Mouse (Mus musculus) heart, embryonic 15.5 days (tissue): Measurements from ENCODE around the gene Nsmce3. TPM values are rescaled to one million over a fixed set of nuclear protein-coding genes. Genes with fewer than 3 reads are reported as not detected.

Experiments used
- ATAC-seq: fragments of 200-750 bp; cut with Nextera tagmentation; replicated peaks from 2 replicates; pipeline ENCODE4 v1.8.0; 2017; ENCODE audit warnings: low read depth, moderate TSS enrichment; ENCODE audit not compliant: insufficient number of reproducible peaks, insufficient read depth, low FRiP score
- H3K27ac ChIP-seq: fragments of 300-500 bp; sonication (generic); 2 replicates; pipeline ENCODE4 v1.5.1; 2015; ENCODE audit warnings: mild to moderate bottlenecking, inconsistent platforms
- H3K27me3 ChIP-seq: fragments of 300-500 bp; sonication (generic); 2 replicates; pipeline ENCODE4 v1.6.1; 2015; ENCODE audit warnings: inconsistent platforms
- H3K36me3 ChIP-seq: fragments of 300-500 bp; sonication (generic); 2 replicates; pipeline ENCODE4 v1.6.1; 2015; ENCODE audit warnings: mild to moderate bottlenecking, inconsistent platforms
- H3K4me1 ChIP-seq: fragments of 300-500 bp; sonication (generic); replicated peaks from 2 replicates; pipeline ENCODE4 v1.6.1; 2015; ENCODE audit warnings: inconsistent platforms
- H3K4me2 ChIP-seq: fragments of 300-500 bp; sonication (generic); 2 replicates; pipeline ENCODE4 v1.6.1; 2015; ENCODE audit warnings: inconsistent platforms, mild to moderate bottlenecking, moderate library complexity
- H3K4me3 ChIP-seq: fragments of 300-500 bp; sonication (generic); 2 replicates; pipeline ENCODE4 v1.5.1; 2015; ENCODE audit warnings: mild to moderate bottlenecking, inconsistent platforms
- H3K9ac ChIP-seq: fragments of 300-500 bp; sonication (generic); 2 replicates; pipeline ENCODE4 v1.6.1; 2015; ENCODE audit warnings: mild to moderate bottlenecking, inconsistent platforms
- H3K9me3 ChIP-seq: fragments of 300-500 bp; sonication (generic); replicated peaks from 2 replicates; pipeline ENCODE4 v1.6.1; 2016; ENCODE audit warnings: inconsistent platforms
- WGBS: fragments of 180-500 bp; shearing (Covaris S2); methylation state at CpG from one replicate; pipeline ENCODE4 v1.1.7; 2015; ENCODE audit warnings: mixed read lengths; 5-methylcytosine and 5-hydroxymethylcytosine counted together
- polyA plus RNA-seq: library from polyadenylated mRNA; unstranded; fragments of >200 nt; fragmentation: Nextera tagmentation; extraction: Ambion mirVana; gene quantifications from 2 replicates; pipeline ENCODE4 v1.2.1, GENCODE M21; 2015

The Nsmce3 gene
- polyA plus RNA-seq = 7.4 and 8.3 TPM in 2 replicates

DNA sequence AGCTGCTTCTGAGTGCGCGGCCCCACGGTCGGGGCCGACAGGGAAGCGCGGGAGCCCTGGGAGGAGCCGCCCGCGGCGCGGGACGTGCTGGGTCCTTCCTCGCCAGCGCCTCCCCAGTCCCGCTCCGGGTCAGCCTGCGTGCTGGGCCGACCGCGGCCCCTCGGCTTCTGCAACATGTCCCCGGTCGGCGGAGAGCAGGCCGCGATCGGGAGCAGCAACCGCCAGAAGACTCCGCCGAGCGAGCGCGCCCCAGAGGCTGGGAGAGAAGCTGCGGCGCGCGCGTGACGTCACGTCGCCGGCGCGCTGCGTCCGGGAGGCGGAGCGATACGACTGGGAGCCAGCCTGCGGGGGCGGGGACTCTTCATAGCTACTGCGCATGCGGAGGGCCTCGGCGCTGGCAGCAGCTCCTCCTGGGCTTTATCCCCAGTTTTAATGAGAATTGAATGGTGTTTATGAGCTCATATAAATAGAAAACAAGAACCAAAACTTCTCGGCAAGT, at the start of gene Nsmce3:
Nsmce3 (minus strand) TSS at position 255 of the 499 bp plus-strand sequence.
- ATAC-seq = peak; percentile 96
- peak within 1 kb of the TSS; percentile 97 for H3K9ac ChIP-seq
- no peaks in the 10 kb centered on the region for H3K9me3 ChIP-seq
- H3K27me3 ChIP-seq = no peaks in the 10 kb centered on the region
- H3K4me2 ChIP-seq = peak within 1 kb of the TSS; percentile 88
- peak within 1 kb of the TSS; percentile 98 for H3K4me3 ChIP-seq
- peaks cover 15% of the 10 kb centered on the region for H3K4me1 ChIP-seq
- peak within 1 kb of the TSS; percentile 96 for H3K27ac ChIP-seq
- under 1% methylated on average over 54 of the region's 57 CpGs for WGBS
- H3K36me3 ChIP-seq = no peaks in the 10 kb centered on the region

DNA sequence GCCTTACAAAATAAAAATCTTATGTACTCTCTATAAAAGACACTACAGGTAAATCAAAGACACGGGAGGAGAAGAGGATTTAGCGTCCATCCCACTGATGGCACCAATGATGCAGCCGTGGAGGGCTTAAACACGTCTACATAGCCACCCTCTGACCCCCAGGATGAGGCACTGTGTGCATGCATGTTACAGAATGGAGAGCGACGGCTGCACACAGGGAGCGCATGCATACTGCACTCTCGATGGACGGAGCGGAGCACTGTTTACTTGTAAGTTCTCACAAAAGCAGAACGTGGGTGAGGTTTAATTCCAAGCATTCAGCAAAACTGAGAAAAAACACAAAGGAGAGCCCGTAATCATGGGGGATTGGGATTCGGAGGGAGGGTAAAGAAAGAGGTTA, 48.4 kb upstream of the Nsmce3 start:
- no peaks in the 10 kb centered on the region for H3K36me3 ChIP-seq
- H3K4me1 ChIP-seq = no peaks in the 10 kb centered on the region
- ATAC-seq = no peak
- H3K9ac ChIP-seq = no peak overlapping the region
- WGBS = 79% methylated on average over 13 of the region's 13 CpGs
- no peaks in the 10 kb centered on the region for H3K27me3 ChIP-seq
- H3K27ac ChIP-seq = no peak overlapping the region
- H3K4me2 ChIP-seq = no peak overlapping the region
- no peaks in the 10 kb centered on the region for H3K9me3 ChIP-seq
- H3K4me3 ChIP-seq = no peak overlapping the region

DNA sequence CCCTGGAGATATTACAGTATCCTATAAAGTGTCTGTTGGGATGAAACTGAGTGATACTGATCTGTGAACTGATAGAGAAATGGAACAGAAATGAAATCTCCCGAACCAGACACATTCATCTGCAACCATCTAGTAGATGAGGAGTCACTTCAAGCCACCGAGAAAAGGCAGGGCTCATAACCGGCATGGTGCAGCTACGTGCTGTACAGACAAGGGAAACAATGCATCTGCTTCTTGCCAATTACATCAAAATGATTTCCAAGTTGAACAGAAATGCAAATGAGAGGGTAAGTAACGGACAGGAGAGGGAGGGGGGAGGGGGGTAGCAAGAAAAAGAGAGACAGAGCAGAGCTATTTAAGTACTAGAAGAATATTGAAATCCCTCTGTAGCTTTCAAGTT, 47.9 kb upstream of the Nsmce3 start:
- H3K4me2 ChIP-seq = no peak overlapping the region
- no peak overlapping the region for H3K9ac ChIP-seq
- no peak for ATAC-seq
- H3K27ac ChIP-seq = no peak overlapping the region
- no peaks in the 10 kb centered on the region for H3K27me3 ChIP-seq
- H3K4me1 ChIP-seq = no peaks in the 10 kb centered on the region
- 82% methylated on average over 5 of the region's 5 CpGs for WGBS
- no peak overlapping the region for H3K4me3 ChIP-seq
- H3K36me3 ChIP-seq = no peaks in the 10 kb centered on the region
- no peaks in the 10 kb centered on the region for H3K9me3 ChIP-seq

DNA sequence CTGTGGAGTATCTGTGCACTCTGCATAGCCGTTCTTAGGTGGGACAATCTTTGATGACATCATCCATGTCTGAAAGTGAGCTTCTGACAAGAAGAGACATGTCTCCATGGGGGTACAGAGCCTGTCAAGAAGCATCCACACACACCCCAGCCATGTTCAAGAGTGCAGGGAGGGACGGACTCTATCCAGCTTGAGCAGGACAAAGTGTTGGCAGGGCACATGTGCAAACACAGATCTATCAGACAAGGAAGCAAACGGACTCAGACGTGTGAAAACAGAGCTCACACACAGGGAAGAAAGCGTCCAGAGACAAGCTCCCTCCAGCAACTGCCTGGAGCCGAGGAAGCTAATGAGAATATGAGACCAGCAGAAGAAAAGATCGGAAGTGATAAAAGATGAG, 43.9 kb upstream of the Nsmce3 start:
- Histone ChIP-seq H3K4me3 (no peak overlapping the region), H3K27ac (no peak overlapping the region), H3K27me3 (no peaks in the 10 kb centered on the region), H3K9ac (no peak overlapping the region), H3K36me3 (no peaks in the 10 kb centered on the region), H3K4me1 (no peaks in the 10 kb centered on the region), H3K9me3 (no peaks in the 10 kb centered on the region), H3K4me2 (no peak overlapping the region)
- 22% methylated on average over 7 of the region's 7 CpGs for WGBS
- ATAC-seq = 0 out of 2 replicates have a peak, but pooled peaks have one; percentile 39

DNA sequence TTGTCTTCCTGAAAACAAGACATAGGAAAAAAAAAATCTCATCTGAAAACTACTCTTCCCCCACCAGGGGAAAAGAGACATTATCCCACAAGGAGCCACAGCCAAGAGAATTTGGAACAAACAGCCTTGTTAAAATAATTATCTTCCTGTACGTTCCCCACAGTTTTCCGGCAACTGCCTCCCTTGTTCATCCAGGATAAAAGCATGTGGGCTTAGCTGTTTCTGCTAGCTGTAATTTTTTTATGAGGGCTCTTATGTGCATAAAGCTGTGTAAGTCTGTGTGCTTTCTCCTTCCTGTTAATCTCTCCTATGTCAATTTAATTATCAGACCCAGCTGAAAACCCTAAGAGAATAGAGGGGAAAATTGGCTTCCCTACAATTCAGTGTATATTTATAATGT, 42.3 kb upstream of the Nsmce3 start:
- Histone ChIP-seq H3K9ac (no peak overlapping the region), H3K4me3 (no peak overlapping the region), H3K4me1 (no peaks in the 10 kb centered on the region), H3K36me3 (no peaks in the 10 kb centered on the region), H3K4me2 (no peak overlapping the region), H3K27ac (no peak overlapping the region), H3K27me3 (no peaks in the 10 kb centered on the region), H3K9me3 (no peaks in the 10 kb centered on the region)
- 56% methylated on average over 2 of the region's 2 CpGs for WGBS
- no peak for ATAC-seq

DNA sequence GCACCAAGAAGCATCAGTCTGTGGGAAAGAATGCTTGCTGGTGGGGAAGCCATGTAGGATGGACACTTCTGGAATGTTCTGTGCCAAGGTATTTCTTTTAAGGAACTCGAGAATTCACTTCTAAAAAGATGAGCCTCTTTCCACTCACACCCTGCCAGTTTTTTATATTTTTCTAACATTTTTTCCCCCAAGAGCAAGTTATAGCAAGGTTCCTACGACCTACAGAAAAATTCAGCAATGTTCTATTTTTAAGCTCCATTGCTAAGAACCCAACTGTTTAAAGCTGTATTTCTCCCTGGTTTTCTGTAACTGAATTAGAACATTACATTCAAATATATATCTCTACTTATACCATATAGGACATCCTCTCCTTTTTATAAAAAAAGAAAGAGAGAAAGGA, 39.1 kb upstream of the Nsmce3 start:
- H3K27ac ChIP-seq = no peak overlapping the region
- H3K9me3 ChIP-seq = no peaks in the 10 kb centered on the region
- H3K36me3 ChIP-seq = no peaks in the 10 kb centered on the region
- WGBS = 63% methylated on average over 2 of the region's 2 CpGs
- no peak overlapping the region for H3K4me2 ChIP-seq
- H3K4me3 ChIP-seq = no peak overlapping the region
- H3K4me1 ChIP-seq = no peaks in the 10 kb centered on the region
- H3K9ac ChIP-seq = no peak overlapping the region
- no peak for ATAC-seq
- no peaks in the 10 kb centered on the region for H3K27me3 ChIP-seq

DNA sequence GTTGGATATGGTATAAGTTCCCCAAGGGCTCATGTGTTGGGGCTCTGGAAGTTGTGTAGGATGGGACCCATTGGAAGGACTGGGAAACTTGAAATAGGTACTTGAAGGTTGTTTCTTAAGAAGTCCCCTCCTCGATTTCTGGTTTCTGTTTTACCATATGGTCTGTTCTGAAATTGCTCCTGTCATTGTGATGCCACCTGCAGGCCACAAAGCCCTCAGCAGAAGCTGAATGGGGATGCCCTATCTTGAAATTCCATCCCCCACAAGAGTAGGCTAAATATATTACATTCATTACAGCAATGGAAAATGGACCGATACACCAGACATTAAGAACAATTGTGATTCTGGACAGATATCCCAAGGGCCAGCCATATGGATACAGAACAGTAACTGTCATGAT, 37.4 kb upstream of the Nsmce3 start:
- Histone ChIP-seq H3K27ac (no peak overlapping the region), H3K4me3 (no peak overlapping the region), H3K36me3 (no peaks in the 10 kb centered on the region), H3K9ac (no peak overlapping the region), H3K4me1 (no peaks in the 10 kb centered on the region), H3K4me2 (no peak overlapping the region), H3K9me3 (no peaks in the 10 kb centered on the region), H3K27me3 (no peaks in the 10 kb centered on the region)
- no peak for ATAC-seq
- WGBS = 68% methylated on average over 2 of the region's 2 CpGs

DNA sequence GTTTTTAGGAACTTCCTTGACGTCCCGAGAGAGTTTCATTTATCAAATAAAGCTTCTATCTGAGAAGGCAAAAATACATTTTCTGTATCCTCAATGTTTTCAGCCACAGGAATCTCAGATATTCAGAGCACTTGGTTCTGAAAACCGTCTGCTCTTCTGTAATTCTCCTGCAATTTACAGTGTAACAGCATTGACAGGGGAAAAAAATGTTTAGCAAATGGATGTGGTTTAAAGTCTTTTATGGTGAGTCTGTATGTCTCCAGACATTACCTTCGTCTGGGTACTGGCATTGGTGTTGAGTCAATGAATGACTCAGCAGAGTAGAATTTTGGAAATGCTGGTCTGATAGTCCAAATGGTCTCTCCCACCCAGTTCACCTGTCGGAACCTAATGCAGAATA, 34.2 kb upstream of the Nsmce3 start:
- no peaks in the 10 kb centered on the region for H3K4me1 ChIP-seq
- H3K9ac ChIP-seq = no peak overlapping the region
- H3K4me2 ChIP-seq = no peak overlapping the region
- H3K27me3 ChIP-seq = no peaks in the 10 kb centered on the region
- H3K36me3 ChIP-seq = no peaks in the 10 kb centered on the region
- H3K9me3 ChIP-seq = no peaks in the 10 kb centered on the region
- no peak for ATAC-seq
- no peak overlapping the region for H3K27ac ChIP-seq
- WGBS = 63% methylated on average over 5 of the region's 5 CpGs
- no peak overlapping the region for H3K4me3 ChIP-seq

DNA sequence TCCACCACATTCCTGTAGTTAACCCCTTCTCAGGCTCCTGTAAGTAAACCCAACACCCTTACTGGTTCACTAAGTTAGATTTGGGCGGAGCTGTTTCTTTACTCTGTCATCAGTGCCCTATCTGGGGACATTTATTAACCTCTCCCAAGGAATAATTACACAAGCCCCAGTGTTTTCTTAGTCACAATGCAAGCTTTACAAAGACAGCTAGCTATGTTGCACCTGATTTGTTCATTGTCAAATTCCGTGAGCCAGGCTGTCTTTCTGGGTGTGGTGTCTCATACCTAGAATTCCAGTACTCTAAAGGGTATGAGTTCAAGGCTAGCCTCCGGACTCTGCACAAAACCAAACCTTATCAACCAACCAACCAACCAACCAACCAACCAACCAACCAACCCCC, 32.7 kb upstream of the Nsmce3 start:
- no peak for ATAC-seq
- Histone ChIP-seq H3K4me1 (no peaks in the 10 kb centered on the region), H3K9ac (no peak overlapping the region), H3K4me2 (no peak overlapping the region), H3K27me3 (no peaks in the 10 kb centered on the region), H3K9me3 (no peaks in the 10 kb centered on the region), H3K4me3 (no peak overlapping the region), H3K36me3 (no peaks in the 10 kb centered on the region), H3K27ac (no peak overlapping the region)
- 77% methylated on average over 3 of the region's 3 CpGs for WGBS

DNA sequence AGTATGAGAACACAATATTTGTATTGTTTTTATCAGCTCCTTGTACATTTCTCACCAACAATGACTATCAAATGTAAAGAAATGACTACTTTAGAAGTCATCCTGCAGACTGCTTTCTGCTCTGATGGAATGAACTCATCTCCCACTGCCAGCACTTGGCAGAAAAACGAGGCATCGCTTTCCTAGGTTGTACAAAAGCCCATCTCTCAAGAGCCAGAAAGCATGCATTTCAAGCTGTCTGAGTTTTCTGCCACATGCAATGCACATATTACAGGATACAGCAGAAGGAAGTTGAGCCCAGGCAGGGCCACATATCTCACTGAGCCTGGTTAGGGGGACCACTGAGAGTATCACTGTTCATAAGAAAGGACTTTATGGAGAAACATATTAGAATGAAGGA, 27.5 kb upstream of the Nsmce3 start:
- Histone ChIP-seq H3K9ac (no peak overlapping the region), H3K4me3 (no peak overlapping the region), H3K4me1 (no peaks in the 10 kb centered on the region), H3K9me3 (no peaks in the 10 kb centered on the region), H3K27me3 (no peaks in the 10 kb centered on the region), H3K4me2 (no peak overlapping the region), H3K36me3 (no peaks in the 10 kb centered on the region), H3K27ac (no peak overlapping the region)
- 74% methylated on average over 2 of the region's 2 CpGs for WGBS
- ATAC-seq = no peak

DNA sequence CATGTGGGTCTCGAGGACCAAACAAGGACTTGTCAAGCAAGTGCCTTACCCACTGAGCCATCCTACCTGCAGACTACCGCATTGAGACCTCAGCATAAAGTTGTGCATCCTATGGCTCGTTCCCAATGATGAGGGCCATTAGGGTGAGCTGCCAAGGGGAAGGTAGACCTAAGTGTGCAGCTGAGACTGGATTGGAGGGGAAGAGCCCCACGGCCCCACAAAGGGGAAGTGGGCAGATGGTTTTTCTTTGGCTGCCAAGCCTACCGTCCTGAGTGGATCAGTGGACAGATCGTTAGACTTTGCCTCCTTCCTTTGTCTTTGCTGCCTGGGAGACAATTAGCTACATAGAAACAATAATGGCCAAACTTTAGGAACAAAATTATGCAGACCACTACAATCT, 23.8 kb upstream of the Nsmce3 start:
- Histone ChIP-seq H3K27ac (no peak overlapping the region), H3K9ac (no peak overlapping the region), H3K27me3 (no peaks in the 10 kb centered on the region), H3K4me1 (no peaks in the 10 kb centered on the region), H3K4me3 (no peak overlapping the region), H3K4me2 (no peak overlapping the region), H3K36me3 (no peaks in the 10 kb centered on the region), H3K9me3 (no peaks in the 10 kb centered on the region)
- ATAC-seq = no peak
- 83% methylated on average over 6 of the region's 6 CpGs for WGBS

DNA sequence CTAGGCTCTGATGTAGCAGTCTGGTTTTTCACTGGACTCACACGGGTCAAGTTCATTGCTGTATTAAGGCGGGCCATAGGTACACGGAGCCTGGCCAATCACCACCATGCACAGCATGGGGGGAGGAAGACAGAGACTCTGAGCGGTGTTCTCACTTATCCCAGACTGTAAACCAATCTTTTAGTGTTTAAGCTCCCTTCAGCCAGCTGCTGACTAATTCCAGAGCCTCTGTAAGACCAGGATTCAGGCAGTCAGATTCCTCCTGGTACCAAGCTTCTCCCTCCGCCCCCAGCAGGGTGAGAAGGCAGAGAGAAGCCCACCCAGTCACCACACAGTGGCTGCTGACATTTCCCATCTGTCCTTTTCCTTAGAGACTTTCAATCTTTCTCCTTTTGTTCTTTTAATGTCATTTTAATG, 22.9 kb upstream of the Nsmce3 start:
- H3K4me3 ChIP-seq = no peak overlapping the region
- no peaks in the 10 kb centered on the region for H3K27me3 ChIP-seq
- peaks cover 5% of the 10 kb centered on the region; the same call in 1 of the 2 replicates for H3K4me1 ChIP-seq
- H3K36me3 ChIP-seq = no peaks in the 10 kb centered on the region
- no peak overlapping the region for H3K4me2 ChIP-seq
- H3K9ac ChIP-seq = no peak overlapping the region
- no peak for ATAC-seq
- WGBS = 44% methylated on average over 5 of the region's 5 CpGs
- H3K9me3 ChIP-seq = no peaks in the 10 kb centered on the region
- H3K27ac ChIP-seq = no peak overlapping the region
